Mouse (Mus musculus): ENCODE results near the gene Rps17. TPM values are rescaled to one million over a fixed set of nuclear protein-coding genes. Genes with fewer than 3 reads are reported as not detected.
A peak's percentile ranks its signal among the peaks of the same experiment; 100 is the strongest.

Rps17 gene
- 703 and 732 TPM in 2 replicates for polyA plus RNA-seq (2015; fragmentation: Nextera tagmentation; extraction: Ambion mirVana)

DNA sequence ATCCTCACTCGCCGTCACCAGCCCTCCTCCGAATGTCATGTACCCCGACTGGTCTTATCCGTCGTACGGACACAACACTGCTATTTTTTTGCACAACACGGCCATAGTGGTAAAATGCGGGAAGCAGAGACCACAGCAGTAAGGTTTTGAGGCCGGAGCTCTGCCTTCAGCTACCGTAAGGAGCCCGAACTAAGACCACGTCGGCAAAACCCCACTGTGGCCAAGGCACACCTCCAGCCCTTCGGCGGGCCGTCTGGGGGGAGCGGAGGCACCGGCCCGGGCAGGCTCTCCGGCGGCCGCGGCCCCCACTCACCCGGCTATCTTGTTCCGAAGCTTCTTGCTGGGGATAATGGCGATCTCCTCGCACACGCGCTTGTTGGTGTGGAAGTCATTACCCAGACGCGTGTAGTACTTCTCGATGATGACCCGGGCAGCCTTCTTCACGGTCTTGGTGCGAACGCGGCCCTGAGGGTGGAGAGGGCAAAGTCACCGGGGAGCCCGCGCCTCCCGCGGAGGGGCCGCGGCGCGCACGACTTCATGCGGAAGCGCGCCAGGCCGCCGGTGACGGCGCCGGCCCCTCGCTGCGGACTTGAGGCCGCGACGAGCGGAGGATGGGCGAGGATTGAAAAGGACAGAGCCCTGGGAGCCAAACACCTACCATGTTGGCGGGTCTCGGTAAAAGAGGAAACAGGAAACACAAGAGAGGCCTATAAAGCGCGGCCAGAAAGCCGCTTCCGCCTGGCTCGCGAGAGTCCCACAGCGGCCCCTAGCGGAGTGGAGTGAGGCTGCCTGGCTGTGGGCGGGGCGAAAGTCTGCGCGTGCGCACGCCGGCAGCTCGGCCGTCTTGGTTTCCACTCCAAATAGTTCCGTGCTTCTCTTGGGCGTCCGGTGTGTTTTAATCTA is at the start of gene Rps17:
Gene Rps17 (minus strand): TSS at position 711 of the 903 bp plus-strand sequence.
- no peaks in the 10 kb centered on the region for H3K9me3 ChIP-seq (ENCODE audit: control insufficient read depth)
- 0 out of 2 replicates have a peak, but pooled peaks cover 4% of the 10 kb centered on the region for H3K4me1 ChIP-seq (replicated peaks; ENCODE audit: control insufficient read depth, insufficient read depth, low read length)
- no peaks in the 10 kb centered on the region for H3K27me3 ChIP-seq (replicated peaks; ENCODE audit: control insufficient read depth, insufficient read depth, low read length)
- under 1% methylated on average over 83 of the region's 85 CpGs for WGBS
- peak; percentile 97 for TF ChIP-seq CTCF (IDR thresholded peaks at IDR 0.05; ENCODE audit: low read depth)
- H3K36me3 ChIP-seq (ENCODE audit: control insufficient read depth, insufficient read depth) = peaks cover 22% of the 10 kb centered on the region; the same call in 1 of the 2 replicates
- peak; percentile 87 for ATAC-seq
- peak within 1 kb of the TSS; percentile 89 for H3K9ac ChIP-seq (ENCODE audit: low read depth, low read length)
- peak within 1 kb of the TSS; percentile 75 for H3K4me3 ChIP-seq (ENCODE audit: low read depth, low read length)
- H3K4me2 ChIP-seq (replicated peaks; ENCODE audit: low read depth) = peak within 1 kb of the TSS; percentile 75
- H3K27ac ChIP-seq (ENCODE audit: low read depth, low read length) = peak within 1 kb of the TSS; percentile 60

DNA sequence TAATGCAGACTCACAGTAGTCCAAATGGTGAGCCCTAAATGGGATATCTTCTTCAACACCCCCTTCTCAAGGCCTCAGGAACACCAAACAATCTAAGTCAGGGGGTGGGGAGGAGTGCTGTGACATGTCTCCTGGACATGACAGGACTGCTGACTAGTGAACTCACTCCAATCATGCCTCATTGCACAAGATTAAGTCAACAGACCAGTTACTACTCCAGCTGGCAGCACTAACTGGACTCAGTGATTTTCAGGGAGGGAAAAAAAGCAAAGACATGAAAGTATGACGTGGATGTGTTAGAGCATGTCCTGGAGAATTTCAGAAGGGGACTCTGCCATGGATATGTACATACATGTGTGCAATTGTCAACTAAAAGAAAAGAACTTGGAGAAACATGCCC is 34.3 kb upstream of the Rps17 start:
- H3K27ac ChIP-seq (ENCODE audit: low read depth, low read length) = no peak overlapping the region
- H3K4me3 ChIP-seq (ENCODE audit: low read depth, low read length) = no peak overlapping the region
- H3K36me3 ChIP-seq (ENCODE audit: control insufficient read depth, insufficient read depth) = no peaks in the 10 kb centered on the region
- H3K9ac ChIP-seq (ENCODE audit: low read depth, low read length) = no peak overlapping the region
- no peak for TF ChIP-seq CTCF (IDR thresholded peaks at IDR 0.05; ENCODE audit: low read depth)
- H3K27me3 ChIP-seq (replicated peaks; ENCODE audit: control insufficient read depth, insufficient read depth, low read length) = no peaks in the 10 kb centered on the region
- no peak overlapping the region for H3K4me2 ChIP-seq (replicated peaks; ENCODE audit: low read depth)
- WGBS = 84% methylated on average over 1 of the region's 1 CpGs
- H3K9me3 ChIP-seq (ENCODE audit: control insufficient read depth) = no peaks in the 10 kb centered on the region
- ATAC-seq = no peak
- H3K4me1 ChIP-seq (replicated peaks; ENCODE audit: control insufficient read depth, insufficient read depth, low read length) = no peaks in the 10 kb centered on the region

DNA sequence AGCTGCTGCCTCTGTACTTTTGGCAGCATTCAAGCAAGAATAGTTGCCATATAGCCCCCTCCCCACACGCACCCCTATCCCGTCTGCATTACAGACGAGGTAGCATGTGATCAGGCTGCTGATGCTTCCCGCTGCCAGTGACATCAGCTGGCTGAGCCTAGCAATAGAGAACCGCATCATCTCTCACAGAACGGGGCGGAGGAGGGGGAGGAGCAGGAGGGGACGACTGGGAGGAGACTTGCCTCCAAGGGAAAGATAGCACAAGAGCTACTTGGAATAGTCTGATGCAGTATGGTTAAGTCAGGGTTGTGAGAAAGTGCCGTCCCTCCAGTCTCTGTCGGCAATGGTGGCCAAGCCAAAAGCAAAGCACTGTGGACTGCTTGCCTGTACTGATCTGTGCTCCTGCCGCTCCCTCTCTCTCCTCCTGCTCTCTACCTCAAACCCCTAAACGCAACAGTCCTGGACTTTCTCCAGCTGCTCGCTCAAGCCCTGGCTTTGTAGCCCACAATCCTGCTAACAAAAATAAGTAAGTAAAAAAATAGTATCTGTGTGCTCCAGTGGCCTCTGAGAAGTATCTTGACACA is 27.4 kb upstream of the Rps17 start:
- WGBS = 7% methylated on average over 13 of the region's 13 CpGs
- Histone ChIP-seq H3K36me3 (ENCODE audit: control insufficient read depth, insufficient read depth) (no peaks in the 10 kb centered on the region), H3K4me3 (ENCODE audit: low read depth, low read length) (no peak overlapping the region), H3K9me3 (ENCODE audit: control insufficient read depth) (no peaks in the 10 kb centered on the region), H3K4me1 (replicated peaks; ENCODE audit: control insufficient read depth, insufficient read depth, low read length) (no peaks in the 10 kb centered on the region), H3K27me3 (replicated peaks; ENCODE audit: control insufficient read depth, insufficient read depth, low read length) (no peaks in the 10 kb centered on the region), H3K9ac (ENCODE audit: low read depth, low read length) (no peak overlapping the region), H3K4me2 (replicated peaks; ENCODE audit: low read depth) (no peak overlapping the region), H3K27ac (ENCODE audit: low read depth, low read length) (no peak overlapping the region)
- ATAC-seq = no peak
- TF ChIP-seq CTCF (IDR thresholded peaks at IDR 0.05; ENCODE audit: low read depth) = no peak

DNA sequence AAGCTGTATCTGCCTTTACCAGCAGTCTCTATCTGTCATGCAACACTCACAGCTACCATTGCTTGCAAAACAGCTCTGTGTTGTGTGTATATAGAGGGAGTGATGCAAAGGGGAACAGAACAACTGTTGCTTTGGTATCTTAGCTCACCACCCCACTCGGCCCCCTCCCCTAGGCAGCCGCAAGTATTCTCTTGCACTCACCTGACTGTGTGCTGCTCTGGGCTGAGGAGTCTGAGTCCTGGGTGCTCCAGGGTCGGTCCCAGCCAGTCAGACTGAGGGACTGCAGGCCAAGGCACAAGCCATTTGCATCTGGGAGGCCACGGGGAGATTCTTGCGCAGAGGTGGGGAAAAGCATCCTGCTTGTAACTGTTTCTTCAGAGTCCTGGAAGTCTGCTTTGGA is 26.8 kb upstream of the Rps17 start:
- no peak overlapping the region for H3K4me3 ChIP-seq (ENCODE audit: low read depth, low read length)
- H3K27ac ChIP-seq (ENCODE audit: low read depth, low read length) = no peak overlapping the region
- TF ChIP-seq CTCF (IDR thresholded peaks at IDR 0.05; ENCODE audit: low read depth) = no peak
- 34% methylated on average over 5 of the region's 5 CpGs for WGBS
- H3K9ac ChIP-seq (ENCODE audit: low read depth, low read length) = no peak overlapping the region
- H3K27me3 ChIP-seq (replicated peaks; ENCODE audit: control insufficient read depth, insufficient read depth, low read length) = no peaks in the 10 kb centered on the region
- no peaks in the 10 kb centered on the region for H3K36me3 ChIP-seq (ENCODE audit: control insufficient read depth, insufficient read depth)
- H3K9me3 ChIP-seq (ENCODE audit: control insufficient read depth) = no peaks in the 10 kb centered on the region
- no peak overlapping the region for H3K4me2 ChIP-seq (replicated peaks; ENCODE audit: low read depth)
- no peak for ATAC-seq
- H3K4me1 ChIP-seq (replicated peaks; ENCODE audit: control insufficient read depth, insufficient read depth, low read length) = no peaks in the 10 kb centered on the region

DNA sequence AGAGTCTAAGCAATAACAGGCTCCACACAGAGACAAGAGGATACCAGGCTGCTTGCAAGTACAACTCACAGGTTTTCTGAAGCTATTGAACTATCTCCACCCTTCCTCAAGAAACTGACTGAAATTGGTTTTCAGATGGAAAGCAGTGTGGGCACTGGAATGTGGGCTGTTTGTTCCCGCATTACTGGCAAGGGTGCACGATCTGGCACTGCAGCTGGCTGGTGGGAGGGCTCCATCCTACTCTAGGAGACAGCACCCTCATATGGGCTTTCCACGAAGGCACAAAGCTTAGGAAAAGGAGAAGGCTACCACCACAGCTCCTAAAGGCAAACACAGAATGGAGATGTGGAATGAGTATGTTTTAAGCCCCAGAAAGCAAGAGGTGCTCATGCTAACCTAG is 24.7 kb upstream of the Rps17 start:
- no peak for TF ChIP-seq CTCF (IDR thresholded peaks at IDR 0.05; ENCODE audit: low read depth)
- no peak overlapping the region for H3K4me3 ChIP-seq (ENCODE audit: low read depth, low read length)
- 60% methylated on average over 3 of the region's 3 CpGs for WGBS

DNA sequence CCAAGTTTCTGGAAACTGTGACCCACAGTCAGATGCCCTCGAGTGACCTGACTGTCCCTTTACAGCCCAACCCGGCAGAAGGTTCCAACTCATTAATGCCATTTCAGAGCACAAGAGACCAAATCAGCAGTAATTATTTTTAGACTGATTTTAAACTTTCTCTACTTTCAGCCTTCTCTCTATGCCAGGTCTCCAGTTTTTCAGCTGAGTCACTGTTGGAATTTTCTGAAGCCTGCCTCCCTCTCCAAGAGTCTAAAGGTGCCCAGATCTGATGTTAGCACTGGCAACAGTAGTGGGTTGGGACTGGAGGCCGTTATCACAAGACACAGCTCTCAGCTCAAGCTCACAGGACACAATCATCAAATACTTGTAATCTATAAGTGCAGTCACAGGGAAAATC is 22.9 kb upstream of the Rps17 start:
- H3K27me3 ChIP-seq (replicated peaks; ENCODE audit: control insufficient read depth, insufficient read depth, low read length) = no peaks in the 10 kb centered on the region
- no peak overlapping the region for H3K9ac ChIP-seq (ENCODE audit: low read depth, low read length)
- H3K4me3 ChIP-seq (ENCODE audit: low read depth, low read length) = no peak overlapping the region
- no peak for TF ChIP-seq CTCF (IDR thresholded peaks at IDR 0.05; ENCODE audit: low read depth)
- no peaks in the 10 kb centered on the region for H3K36me3 ChIP-seq (ENCODE audit: control insufficient read depth, insufficient read depth)
- H3K4me2 ChIP-seq (replicated peaks; ENCODE audit: low read depth) = no peak overlapping the region
- WGBS = 74% methylated on average over 3 of the region's 3 CpGs
- no peak overlapping the region for H3K27ac ChIP-seq (ENCODE audit: low read depth, low read length)
- no peak for ATAC-seq
- H3K4me1 ChIP-seq (replicated peaks; ENCODE audit: control insufficient read depth, insufficient read depth, low read length) = no peaks in the 10 kb centered on the region
- no peaks in the 10 kb centered on the region for H3K9me3 ChIP-seq (ENCODE audit: control insufficient read depth)

More for the DNA sequence above, 24.7 kb upstream of the Rps17 start:
- ATAC-seq = no peak
- H3K9me3 ChIP-seq (ENCODE audit: control insufficient read depth) = no peaks in the 10 kb centered on the region
- H3K4me2 ChIP-seq (replicated peaks; ENCODE audit: low read depth) = no peak overlapping the region
- H3K27me3 ChIP-seq (replicated peaks; ENCODE audit: control insufficient read depth, insufficient read depth, low read length) = no peaks in the 10 kb centered on the region
- H3K4me1 ChIP-seq (replicated peaks; ENCODE audit: control insufficient read depth, insufficient read depth, low read length) = no peaks in the 10 kb centered on the region
- H3K36me3 ChIP-seq (ENCODE audit: control insufficient read depth, insufficient read depth) = no peaks in the 10 kb centered on the region
- H3K27ac ChIP-seq (ENCODE audit: low read depth, low read length) = no peak overlapping the region
- no peak overlapping the region for H3K9ac ChIP-seq (ENCODE audit: low read depth, low read length)

Measured in intestine, postnatal 0 days (tissue).